Mouse (Mus musculus): ENCODE measurements around the gene Eps8.

- TF ChIP-seq CTCF (IDR thresholded peaks at IDR 0.05; ENCODE audit: low read depth, low read length) (no peak), POLR2A (IDR thresholded peaks at IDR 0.05; ENCODE audit: insufficient read depth, low read length) (no peak)
These were observed 48.1 kb downstream of the Eps8 start for GRCm38 (mm10) chr6:137606541-137606940.

Measured in ES-Bruce4 (cell line).